Mouse (Mus musculus): Measurements from ENCODE around the gene Ints6.

DNA sequence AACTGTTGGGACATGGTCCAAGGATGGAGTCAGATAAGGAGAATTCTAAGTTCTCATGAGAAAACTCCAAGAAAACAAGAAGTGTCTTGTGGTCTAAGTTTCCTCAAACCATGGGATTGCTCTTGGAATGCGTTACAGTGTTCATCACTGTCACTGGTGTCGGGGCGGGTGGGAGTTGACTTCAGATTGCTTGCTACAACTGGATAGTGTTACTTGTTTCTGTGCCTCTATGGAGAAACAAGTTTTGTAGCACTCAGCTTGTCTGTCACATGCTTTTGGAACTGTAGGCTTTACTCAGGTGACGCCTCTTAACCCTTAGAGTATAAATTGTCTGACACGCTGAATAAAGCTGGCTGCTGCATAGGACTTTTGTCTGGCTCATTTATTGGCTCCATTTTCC is 42.2 kb upstream of the Ints6 start:
- TF ChIP-seq CTCF (IDR thresholded peaks at IDR 0.05; ENCODE audit: extremely low read depth, insufficient read depth, insufficient read length, insufficient replicate concordance) (no peak), POLR2A (IDR thresholded peaks at IDR 0.05; ENCODE audit: low read depth, low read length) (no peak)

Data from spleen, adult 2 months (tissue).